Mouse (Mus musculus): Measurements from ENCODE around the gene Homer3. TPM values are rescaled to one million over a fixed set of nuclear protein-coding genes. Genes with fewer than 3 reads are reported as not detected.

Gene Homer3
- polyA plus RNA-seq, 1 experiment from 2014 or later = 25.1 TPM

GRCm38 (mm10) chr8:70329124-70329834 lies 46.7 kb downstream of the Homer3 start, which contains the start of gene Gdf1:
TSS of gene Gdf1 (plus strand) at chr8:70329817.
- H3K9ac ChIP-seq = peak within 1 kb of the TSS; percentile 13; the same call in 1 of the 2 replicates

GRCm38 (mm10) chr8:70329835-70330740 lies 47.5 kb downstream of the Homer3 start:
- DNase-seq (ENCODE audit: low spot score) (no peak), ATAC-seq (ENCODE audit: low FRiP score) (peak; percentile 28)
- H3K27me3 ChIP-seq (ENCODE audit: control insufficient read depth, insufficient read depth, low read length) = no peaks in the 10 kb centered on the region
- no peak overlapping the region; the same call in 1 of the 2 replicates for H3K4me3 ChIP-seq (replicated peaks; ENCODE audit: low read length)
- H3K36me3 ChIP-seq (replicated peaks; ENCODE audit: control insufficient read depth, insufficient read depth) = peaks cover 93% of the 10 kb centered on the region
- H3K4me1 ChIP-seq (replicated peaks; ENCODE audit: control insufficient read depth, insufficient read depth, low read length) = peaks cover 14% of the 10 kb centered on the region; the same call in 1 of the 2 replicates
- 0 out of 2 replicates have a peak overlapping the region, but pooled peaks have one; percentile 1 for H3K4me2 ChIP-seq (replicated peaks)
- H3K9ac ChIP-seq = peak overlapping the region; percentile 13; the same call in 1 of the 2 replicates
- WGBS = 6% methylated on average over 41 of the region's 45 CpGs
- no peak overlapping the region for H3K27ac ChIP-seq
- H3K9me3 ChIP-seq (ENCODE audit: control insufficient read depth, low read length) = no peaks in the 10 kb centered on the region

More at GRCm38 (mm10) chr8:70329124-70329834, 46.7 kb downstream of the Homer3 start, which contains the start of gene Gdf1:
- peaks cover 14% of the 10 kb centered on the region; the same call in 1 of the 2 replicates for H3K4me1 ChIP-seq (replicated peaks; ENCODE audit: control insufficient read depth, insufficient read depth, low read length)
- no peaks in the 10 kb centered on the region for H3K27me3 ChIP-seq (ENCODE audit: control insufficient read depth, insufficient read depth, low read length)
- peaks cover 93% of the 10 kb centered on the region for H3K36me3 ChIP-seq (replicated peaks; ENCODE audit: control insufficient read depth, insufficient read depth)
- WGBS = 23% methylated on average over 14 of the region's 14 CpGs
- no peak within 1 kb of the TSS for H3K27ac ChIP-seq
- H3K4me3 ChIP-seq (replicated peaks; ENCODE audit: low read length) = no peak within 1 kb of the TSS; the same call in 1 of the 2 replicates
- 0 out of 2 replicates have a peak within 1 kb of the TSS, but pooled peaks have one; percentile 1 for H3K4me2 ChIP-seq (replicated peaks)
- no peaks in the 10 kb centered on the region for H3K9me3 ChIP-seq (ENCODE audit: control insufficient read depth, low read length)
- no peak for ATAC-seq (ENCODE audit: low FRiP score)
- DNase-seq (ENCODE audit: low spot score) = no peak

DNA sequence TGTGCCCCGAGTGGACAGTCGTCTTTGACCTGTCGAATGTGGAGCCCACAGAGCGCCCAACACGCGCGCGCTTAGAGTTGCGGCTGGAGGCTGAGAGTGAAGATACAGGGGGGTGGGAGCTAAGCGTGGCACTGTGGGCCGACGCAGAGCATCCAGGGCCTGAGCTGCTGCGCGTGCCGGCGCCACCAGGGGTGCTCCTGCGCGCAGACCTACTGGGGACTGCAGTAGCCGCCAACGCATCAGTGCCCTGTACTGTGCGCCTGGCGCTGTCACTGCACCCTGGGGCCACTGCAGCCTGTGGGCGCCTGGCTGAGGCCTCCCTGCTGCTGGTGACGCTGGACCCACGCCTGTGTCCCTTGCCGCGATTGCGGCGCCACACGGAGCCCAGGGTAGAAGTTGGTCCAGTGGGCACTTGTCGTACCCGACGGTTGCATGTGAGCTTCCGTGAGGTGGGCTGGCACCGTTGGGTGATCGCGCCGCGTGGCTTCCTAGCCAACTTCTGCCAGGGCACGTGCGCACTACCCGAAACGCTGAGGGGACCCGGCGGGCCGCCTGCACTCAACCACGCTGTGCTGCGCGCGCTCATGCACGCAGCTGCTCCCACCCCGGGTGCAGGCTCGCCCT lies 48.2 kb downstream of the Homer3 start:
- peaks cover 14% of the 10 kb centered on the region; the same call in 1 of the 2 replicates for H3K4me1 ChIP-seq (replicated peaks; ENCODE audit: control insufficient read depth, insufficient read depth, low read length)
- DNase-seq (ENCODE audit: low spot score) (peak; percentile 57), ATAC-seq (ENCODE audit: low FRiP score) (peak; percentile 77)
- 27% methylated on average over 53 of the region's 53 CpGs for WGBS
- H3K4me2 ChIP-seq (replicated peaks) = 0 out of 2 replicates have a peak overlapping the region, but pooled peaks have one; percentile 1
- no peaks in the 10 kb centered on the region for H3K9me3 ChIP-seq (ENCODE audit: control insufficient read depth, low read length)
- H3K9ac ChIP-seq = no peak overlapping the region
- H3K27me3 ChIP-seq (ENCODE audit: control insufficient read depth, insufficient read depth, low read length) = no peaks in the 10 kb centered on the region
- H3K4me3 ChIP-seq (replicated peaks; ENCODE audit: low read length) = no peak overlapping the region; the same call in 1 of the 2 replicates
- H3K36me3 ChIP-seq (replicated peaks; ENCODE audit: control insufficient read depth, insufficient read depth) = peaks cover 95% of the 10 kb centered on the region
- H3K27ac ChIP-seq = no peak overlapping the region

- H3K4me1 ChIP-seq (replicated peaks; ENCODE audit: control insufficient read depth, insufficient read depth, low read length) = peaks cover 14% of the 10 kb centered on the region; the same call in 1 of the 2 replicates
- H3K9me3 ChIP-seq (ENCODE audit: control insufficient read depth, low read length) = no peaks in the 10 kb centered on the region
- H3K9ac ChIP-seq = no peak overlapping the region
- H3K27ac ChIP-seq = no peak overlapping the region
- H3K4me2 ChIP-seq (replicated peaks) = no peak overlapping the region
- H3K4me3 ChIP-seq (replicated peaks; ENCODE audit: low read length) = no peak overlapping the region
- no peaks in the 10 kb centered on the region for H3K27me3 ChIP-seq (ENCODE audit: control insufficient read depth, insufficient read depth, low read length)
- no peak for ATAC-seq (ENCODE audit: low FRiP score)
- H3K36me3 ChIP-seq (replicated peaks; ENCODE audit: control insufficient read depth, insufficient read depth) = peaks cover 95% of the 10 kb centered on the region
- WGBS = 56% methylated on average over 19 of the region's 19 CpGs
- no peak for DNase-seq (ENCODE audit: low spot score)
These were observed 48.9 kb downstream of the Homer3 start for GRCm38 (mm10) chr8:70331526-70331925.

DNA sequence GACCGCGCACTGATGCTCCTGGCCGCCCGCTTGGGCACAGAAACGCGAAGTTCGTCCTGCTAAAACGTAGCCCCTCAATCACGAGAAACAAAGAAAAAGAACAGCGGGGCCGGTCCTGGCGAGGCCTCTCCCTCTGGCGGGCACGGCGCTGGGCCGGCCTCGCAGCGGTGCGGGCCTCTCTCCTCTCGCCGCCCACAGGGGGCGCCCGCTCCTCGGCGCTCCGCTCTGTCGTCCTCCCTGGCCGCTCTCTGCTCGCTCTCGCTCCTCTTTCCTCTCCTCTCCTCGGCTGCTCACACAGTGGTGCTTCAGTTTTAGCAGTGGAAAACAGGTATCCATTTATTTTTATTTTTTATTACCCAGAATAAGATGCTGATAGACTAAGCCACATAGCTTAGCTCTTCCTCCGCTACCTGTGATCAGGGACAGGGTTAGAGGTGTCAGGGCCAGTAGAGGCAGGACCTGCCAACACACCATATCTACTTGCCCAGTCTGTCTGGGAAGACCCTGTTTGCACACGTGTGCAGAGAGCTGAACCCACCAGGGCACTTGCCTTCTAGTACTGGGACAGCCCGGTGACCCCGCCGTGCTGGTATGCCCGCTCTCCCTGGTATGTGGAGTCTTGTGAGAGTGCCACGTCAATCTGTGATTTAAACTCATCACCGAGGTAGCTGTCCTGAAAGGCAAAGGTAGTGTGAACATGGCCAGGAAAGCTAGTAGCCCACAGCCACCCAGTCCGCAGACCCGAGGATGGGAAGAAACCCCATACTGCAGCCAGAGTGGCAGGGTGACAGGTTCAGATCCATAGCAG lies 49.6 kb downstream of the Homer3 start:
- peak; percentile 76 for ATAC-seq (ENCODE audit: low FRiP score)
- Histone ChIP-seq H3K27me3 (ENCODE audit: control insufficient read depth, insufficient read depth, low read length) (no peaks in the 10 kb centered on the region), H3K9ac (no peak overlapping the region), H3K27ac (no peak overlapping the region), H3K36me3 (replicated peaks; ENCODE audit: control insufficient read depth, insufficient read depth) (peaks cover 96% of the 10 kb centered on the region), H3K4me2 (replicated peaks) (no peak overlapping the region), H3K9me3 (ENCODE audit: control insufficient read depth, low read length) (no peaks in the 10 kb centered on the region), H3K4me1 (replicated peaks; ENCODE audit: control insufficient read depth, insufficient read depth, low read length) (peaks cover 14% of the 10 kb centered on the region; the same call in 1 of the 2 replicates), H3K4me3 (replicated peaks; ENCODE audit: low read length) (no peak overlapping the region)
- whole genome bisulfite sequencing = 24% methylated on average over 40 of the region's 41 CpGs
- peak; percentile 81 for DNase-seq (ENCODE audit: low spot score)

DNA sequence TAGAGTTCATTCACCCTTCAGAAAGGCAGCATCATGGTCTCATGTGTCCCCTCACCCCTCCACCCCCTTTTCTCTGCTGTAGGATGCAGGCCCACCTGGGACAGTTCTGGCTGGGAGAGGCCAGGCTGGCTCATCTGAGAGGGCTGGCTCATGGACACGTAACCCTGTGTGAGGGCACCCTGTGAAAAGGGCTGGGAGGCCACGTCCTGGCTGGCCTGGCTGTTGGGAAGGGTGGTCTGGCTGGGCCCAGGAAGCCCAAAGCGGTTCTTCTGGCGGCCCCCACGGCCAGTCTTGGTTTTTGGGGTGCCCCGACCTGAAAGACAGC lies 50.2 kb downstream of the Homer3 start:
- peaks cover 96% of the 10 kb centered on the region for H3K36me3 ChIP-seq (replicated peaks; ENCODE audit: control insufficient read depth, insufficient read depth)
- no peak overlapping the region for H3K4me2 ChIP-seq (replicated peaks)
- no peaks in the 10 kb centered on the region for H3K27me3 ChIP-seq (ENCODE audit: control insufficient read depth, insufficient read depth, low read length)
- H3K9me3 ChIP-seq (ENCODE audit: control insufficient read depth, low read length) = no peaks in the 10 kb centered on the region
- H3K4me3 ChIP-seq (replicated peaks; ENCODE audit: low read length) = no peak overlapping the region
- WGBS = 87% methylated on average over 6 of the region's 6 CpGs
- 0 out of 2 replicates have a peak, but pooled peaks have one; percentile 1 for ATAC-seq (ENCODE audit: low FRiP score)
- H3K4me1 ChIP-seq (replicated peaks; ENCODE audit: control insufficient read depth, insufficient read depth, low read length) = peaks cover 14% of the 10 kb centered on the region; the same call in 1 of the 2 replicates
- no peak overlapping the region for H3K27ac ChIP-seq
- H3K9ac ChIP-seq = no peak overlapping the region
- no peak for DNase-seq (ENCODE audit: low spot score)

DNA sequence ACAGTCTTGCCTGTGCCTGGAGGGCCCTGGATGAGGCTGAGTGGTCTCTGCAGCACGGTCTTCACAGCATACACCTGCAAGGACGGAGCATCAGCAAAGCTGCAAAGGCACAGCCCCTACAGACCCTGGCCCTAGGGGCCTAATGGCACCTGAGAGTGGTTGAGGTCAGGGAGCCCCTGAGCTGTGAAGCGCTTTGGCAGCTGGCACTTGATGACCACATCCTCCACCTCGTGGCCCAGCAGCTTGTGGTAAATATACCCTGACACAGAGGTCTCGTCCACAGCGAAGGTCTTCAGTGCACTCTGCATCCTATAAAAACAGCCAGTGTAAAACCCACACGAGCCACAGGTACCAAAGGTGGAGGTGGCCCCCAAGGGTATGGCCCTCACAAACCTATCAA lies 56.3 kb downstream of the Homer3 start:
- DNase-seq (ENCODE audit: low spot score) (no peak), ATAC-seq (ENCODE audit: low FRiP score) (no peak)
- Histone ChIP-seq H3K27ac (no peak overlapping the region), H3K9me3 (ENCODE audit: control insufficient read depth, low read length) (no peaks in the 10 kb centered on the region), H3K9ac (no peak overlapping the region), H3K4me3 (replicated peaks; ENCODE audit: low read length) (no peak overlapping the region), H3K36me3 (replicated peaks; ENCODE audit: control insufficient read depth, insufficient read depth) (peaks cover 98% of the 10 kb centered on the region), H3K4me1 (replicated peaks; ENCODE audit: control insufficient read depth, insufficient read depth, low read length) (no peaks in the 10 kb centered on the region), H3K4me2 (replicated peaks) (no peak overlapping the region), H3K27me3 (ENCODE audit: control insufficient read depth, insufficient read depth, low read length) (no peaks in the 10 kb centered on the region)
- 90% methylated on average over 7 of the region's 7 CpGs for WGBS

- Histone ChIP-seq H3K4me1 (replicated peaks; ENCODE audit: control insufficient read depth, insufficient read depth, low read length) (no peaks in the 10 kb centered on the region), H3K36me3 (replicated peaks; ENCODE audit: control insufficient read depth, insufficient read depth) (peaks cover 81% of the 10 kb centered on the region), H3K4me3 (replicated peaks; ENCODE audit: low read length) (no peak overlapping the region), H3K9ac (no peak overlapping the region), H3K27me3 (ENCODE audit: control insufficient read depth, insufficient read depth, low read length) (no peaks in the 10 kb centered on the region), H3K9me3 (ENCODE audit: control insufficient read depth, low read length) (no peaks in the 10 kb centered on the region), H3K27ac (no peak overlapping the region), H3K4me2 (replicated peaks) (no peak overlapping the region)
- DNase-seq (ENCODE audit: low spot score) (no peak), ATAC-seq (ENCODE audit: low FRiP score) (no peak)
- 93% methylated on average over 7 of the region's 7 CpGs for WGBS
These were observed 58.0 kb downstream of the Homer3 start for GRCm38 (mm10) chr8:70340659-70341058.
